Mouse (Mus musculus): ENCODE measurements around the gene Nyx.
A peak's percentile ranks its signal among the peaks of the same experiment; 100 is the strongest.
"Not testable (repeated sequence)": the region's sequence is repeated elsewhere in the genome, so short reads cannot be mapped to it uniquely, and the experiment has no call there.

Gene Nyx

GRCm38 (mm10) chrX:13465810-13466209 is at the start of gene Nyx:
Nyx (plus strand) TSS chrX:13466110.
- no peak for DNase-seq

DNA sequence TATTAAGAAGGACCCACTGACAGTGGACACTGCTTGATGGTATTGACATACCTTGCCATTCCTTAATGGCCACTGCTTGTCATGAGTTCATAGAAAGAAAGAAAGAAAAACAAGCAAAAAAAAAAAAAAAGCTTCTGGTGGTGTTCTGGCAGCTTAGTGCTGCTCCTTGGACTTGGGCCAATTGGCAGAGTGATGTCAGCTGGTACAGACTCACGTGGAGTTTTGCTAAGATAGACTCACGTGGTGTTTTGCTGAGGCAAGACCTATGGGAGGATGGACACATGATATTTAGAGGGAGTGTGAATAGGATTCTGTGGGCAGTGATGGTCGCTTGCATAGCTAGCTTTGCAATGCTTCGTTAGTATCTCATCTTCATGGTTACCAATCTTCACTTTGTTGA is 43.9 kb upstream of the Nyx start:
- no peak for DNase-seq

GRCm38 (mm10) chrX:13431421-13431820 is 34.5 kb upstream of the Nyx start:
- DNase-seq: no peak

DNA sequence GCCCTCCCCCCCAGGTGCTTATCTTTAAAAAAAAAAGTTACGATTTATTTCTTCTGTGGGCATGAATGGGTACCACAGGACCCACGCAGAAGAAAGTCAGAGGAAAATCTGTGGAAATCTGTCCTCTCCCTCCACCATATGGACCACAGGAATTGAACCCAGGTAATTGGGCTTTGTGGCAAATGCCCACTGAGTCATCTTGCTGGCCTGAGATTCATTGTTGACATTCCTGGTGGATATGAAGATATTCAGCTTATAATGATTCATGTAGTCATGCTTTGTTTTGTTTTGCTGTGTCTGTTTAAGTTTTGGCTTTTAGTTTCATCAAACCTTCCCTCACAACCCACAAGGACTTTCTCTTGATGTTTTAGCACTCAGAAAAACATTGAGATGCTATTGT is 29.9 kb upstream of the Nyx start:
- DNase-seq: not testable (repeated sequence)

DNA sequence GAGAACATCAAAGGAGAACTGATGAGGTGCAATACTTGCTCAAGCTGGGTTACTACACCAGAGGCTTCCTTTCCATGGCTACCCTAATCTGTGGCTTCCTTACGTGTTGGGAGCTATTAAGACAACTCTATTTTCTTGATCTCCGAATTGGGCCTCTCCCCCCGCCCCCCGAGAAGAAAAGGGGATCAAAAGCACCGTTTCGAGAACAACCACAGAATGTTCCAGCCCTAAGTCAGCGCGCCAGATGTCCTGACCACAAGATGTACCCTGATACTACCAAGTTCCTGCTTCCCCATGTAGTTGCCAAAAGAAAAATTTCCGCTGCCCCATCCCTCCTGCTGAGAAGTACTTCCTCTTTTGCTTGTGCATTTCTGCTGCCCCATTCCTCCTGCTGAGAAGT is 9.4 kb upstream of the Nyx start:
- not testable (repeated sequence) for DNase-seq

DNA sequence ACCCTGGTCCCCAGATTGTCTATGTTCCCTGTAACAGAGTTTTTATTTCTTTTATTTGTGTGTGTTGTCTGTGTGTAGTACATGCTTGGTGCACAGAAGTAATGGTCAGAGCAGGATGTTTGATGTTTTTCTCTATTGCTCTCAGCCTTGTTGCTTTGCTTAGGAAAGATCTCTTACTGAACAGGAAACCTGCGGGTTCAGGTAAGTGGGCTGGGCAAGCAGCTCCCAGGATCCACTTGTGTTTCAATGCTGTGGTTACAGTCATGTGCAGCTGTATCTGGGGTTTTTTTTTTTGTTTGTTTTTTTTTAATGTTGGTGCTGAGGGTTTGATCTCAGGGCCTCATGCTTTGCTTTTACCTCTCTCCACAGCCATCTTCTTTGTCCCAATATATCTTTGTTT is 7.1 kb upstream of the Nyx start:
- no peak for DNase-seq

DNA sequence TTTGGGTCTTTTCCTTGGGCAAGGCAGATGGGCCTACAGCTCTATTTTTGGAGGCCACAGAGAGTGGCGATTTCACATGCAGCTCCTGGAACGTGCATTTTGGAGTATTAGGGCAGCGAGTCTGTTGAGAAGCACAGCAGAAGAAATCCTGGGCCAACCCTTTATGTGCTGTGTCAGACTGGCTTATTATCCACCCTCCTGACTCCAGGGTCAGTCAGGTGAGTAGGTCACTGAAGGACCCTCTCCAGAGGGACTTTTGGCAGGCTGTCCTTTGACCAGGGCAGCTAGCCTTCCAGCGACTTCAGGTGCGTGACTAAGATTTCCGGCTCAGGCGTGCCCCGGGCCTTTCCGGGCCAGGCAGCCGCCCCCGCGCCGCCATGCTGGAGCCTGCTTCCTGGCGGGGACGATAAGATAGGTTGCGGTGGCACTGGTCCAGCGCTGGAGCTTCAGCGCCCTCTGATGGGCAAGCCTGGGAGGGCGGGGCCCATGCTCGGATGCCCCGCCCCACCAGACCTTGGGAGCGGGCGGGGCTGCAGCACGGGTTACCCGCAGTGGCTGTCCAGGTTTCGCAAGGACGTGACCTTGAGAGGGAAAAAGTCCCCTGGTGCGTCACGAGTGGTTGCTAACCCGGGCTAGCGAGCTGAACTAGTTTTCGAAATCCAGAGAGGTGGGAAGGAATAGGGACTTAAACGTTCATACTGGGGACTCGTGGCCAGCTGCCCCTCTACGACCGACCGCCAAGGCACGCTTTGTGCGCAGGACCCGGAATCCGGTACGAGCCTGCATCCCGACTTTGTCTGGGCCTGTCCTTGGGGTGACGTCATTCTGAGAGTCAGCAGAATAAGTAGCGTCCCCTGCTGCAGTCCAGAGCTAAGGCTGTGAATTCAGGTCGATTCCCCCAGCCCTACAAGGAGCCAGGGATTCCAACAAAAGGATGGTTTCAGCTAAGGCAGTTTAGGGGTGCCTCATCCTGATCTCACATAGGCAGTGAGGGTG is 4.3 kb upstream of the Nyx start:
- peak; percentile 84 for DNase-seq

GRCm38 (mm10) chrX:13462982-13463517 is 2.9 kb upstream of the Nyx start:
- DNase-seq: no peak

GRCm38 (mm10) chrX:13466681-13467080 is 771 bp downstream of the Nyx start:
- DNase-seq: no peak

DNA sequence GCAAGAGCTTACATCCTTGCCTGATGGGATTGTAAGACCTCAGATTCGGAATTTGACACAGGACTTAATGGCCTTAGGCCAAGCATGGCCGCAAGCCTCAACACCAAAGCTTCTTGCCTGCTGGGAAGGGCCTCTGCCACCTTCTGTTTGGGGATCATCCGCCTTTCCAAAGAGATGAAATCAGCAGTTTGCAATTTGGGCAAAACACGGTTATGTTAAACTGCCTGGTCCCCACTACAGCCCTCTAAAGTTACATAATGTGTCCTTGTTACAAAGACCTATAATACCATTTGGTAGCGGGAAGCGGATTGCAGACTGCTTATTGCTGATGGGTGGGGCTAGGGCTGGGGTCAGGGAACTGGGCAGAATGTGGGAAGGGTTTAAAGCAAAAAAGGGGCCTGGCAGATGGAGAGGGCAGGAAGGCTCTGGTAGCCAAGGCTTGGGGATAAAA is 1.2 kb downstream of the Nyx start:
- DNase-seq: no peak

DNA sequence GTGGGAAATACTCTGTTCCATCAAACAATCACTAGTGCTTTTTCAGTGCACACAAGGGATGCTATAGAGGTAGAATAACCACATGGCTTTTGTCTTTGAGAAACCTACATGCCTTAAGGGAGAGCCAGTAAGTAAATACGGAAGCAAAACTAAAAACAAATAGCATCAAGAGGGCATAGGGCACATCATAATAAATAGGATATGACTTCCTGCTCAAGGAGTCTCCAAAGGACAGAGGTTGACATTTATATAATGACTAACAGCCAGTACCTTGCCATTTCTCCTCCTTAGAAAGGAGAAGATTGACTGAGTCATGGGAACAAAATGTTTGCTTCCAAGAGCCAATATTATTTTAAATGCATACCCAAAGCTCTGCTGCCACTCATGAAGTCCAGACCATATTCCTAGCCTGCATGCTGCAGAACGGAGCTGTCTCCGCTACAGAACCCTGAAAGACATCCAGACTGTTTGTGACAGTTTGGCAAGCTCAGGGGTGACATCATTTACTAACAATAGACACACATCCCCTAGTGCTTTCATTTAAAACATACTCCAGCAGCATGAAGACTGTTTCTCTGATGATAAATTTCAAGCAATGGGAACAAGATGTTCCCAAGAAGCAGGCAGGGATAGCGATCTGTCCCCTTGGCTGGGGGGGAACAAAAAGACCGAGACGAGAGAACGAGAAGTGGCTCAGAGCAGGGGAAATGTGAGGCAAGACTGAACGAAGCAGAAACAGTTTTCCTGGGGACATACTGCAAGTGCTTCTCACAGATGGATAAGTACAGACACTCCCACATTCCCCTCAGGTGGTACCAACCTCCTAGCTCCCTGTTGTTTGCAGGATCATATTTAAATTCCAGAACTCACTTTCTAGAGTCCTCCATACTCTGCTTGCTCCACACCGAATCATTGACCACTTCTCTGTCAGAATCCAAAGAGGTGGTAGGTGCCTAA is 3.5 kb downstream of the Nyx start:
- DNase-seq: no peak

GRCm38 (mm10) chrX:13471925-13472324 is 6.0 kb downstream of the Nyx start:
- DNase-seq: no peak

DNA sequence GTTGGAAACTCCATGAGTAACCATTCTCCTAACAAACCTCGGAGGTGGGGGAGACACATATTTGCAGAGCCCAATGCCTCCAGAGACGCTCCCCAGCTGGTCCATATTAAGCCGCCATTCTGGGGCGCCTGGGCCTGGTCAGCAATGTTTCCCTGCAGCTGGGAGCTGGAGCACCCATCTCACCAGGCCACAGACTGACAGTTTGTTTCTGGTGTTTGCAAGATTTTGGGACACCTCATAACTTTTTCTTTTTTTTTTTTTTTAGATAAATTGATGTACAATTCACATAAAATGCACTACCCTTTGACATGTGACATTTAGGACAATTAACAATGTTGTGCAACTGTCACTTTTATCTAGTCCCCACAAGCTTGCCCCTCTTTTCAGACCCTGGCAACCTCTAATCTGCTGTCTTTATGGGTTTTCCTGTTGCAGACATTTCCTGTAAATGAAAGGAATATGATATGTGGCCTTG is 6.9 kb downstream of the Nyx start:
- DNase-seq: no peak

DNA sequence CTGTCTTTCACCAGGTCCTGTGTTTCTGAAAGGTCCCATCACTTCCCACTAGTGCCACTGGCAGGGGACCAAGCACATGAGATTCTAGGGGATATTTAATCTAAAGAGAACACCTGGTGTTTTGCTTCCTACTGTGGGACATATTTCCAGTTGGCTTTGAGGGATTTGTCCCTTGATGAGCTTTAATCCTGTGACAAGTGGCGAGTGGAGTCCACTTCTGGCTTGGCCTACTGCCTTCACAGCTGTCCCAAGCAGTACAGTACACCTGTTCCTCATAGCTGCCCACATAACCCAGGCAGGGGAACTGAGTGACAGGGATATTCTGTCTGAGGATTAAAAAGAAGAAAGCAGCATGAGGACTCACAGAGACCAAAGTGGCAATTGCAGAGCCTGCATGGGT is 9.5 kb downstream of the Nyx start:
- DNase-seq: no peak

DNA sequence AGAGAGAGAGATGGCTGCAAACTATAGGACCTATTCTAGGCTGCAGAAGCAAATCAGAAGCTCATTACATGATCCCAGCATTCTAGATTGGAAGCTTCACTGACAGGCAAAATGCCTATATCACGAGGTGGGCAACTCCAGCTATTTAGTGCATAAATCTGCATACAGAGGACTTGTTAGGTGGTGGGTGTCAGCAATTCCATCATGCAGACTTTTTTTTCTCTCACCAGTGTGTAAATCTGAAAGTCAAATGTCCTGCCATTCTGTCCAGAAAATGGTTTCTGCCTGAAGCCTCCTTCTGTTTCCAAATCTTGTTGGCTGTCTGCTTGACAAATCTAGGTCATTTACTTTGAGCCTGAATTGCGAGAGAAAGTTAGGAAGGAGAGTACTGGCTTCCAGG is 11.7 kb downstream of the Nyx start:
- no peak for DNase-seq

- no peak for DNase-seq
These were observed 12.4 kb downstream of the Nyx start for GRCm38 (mm10) chrX:13478298-13478697.

DNA sequence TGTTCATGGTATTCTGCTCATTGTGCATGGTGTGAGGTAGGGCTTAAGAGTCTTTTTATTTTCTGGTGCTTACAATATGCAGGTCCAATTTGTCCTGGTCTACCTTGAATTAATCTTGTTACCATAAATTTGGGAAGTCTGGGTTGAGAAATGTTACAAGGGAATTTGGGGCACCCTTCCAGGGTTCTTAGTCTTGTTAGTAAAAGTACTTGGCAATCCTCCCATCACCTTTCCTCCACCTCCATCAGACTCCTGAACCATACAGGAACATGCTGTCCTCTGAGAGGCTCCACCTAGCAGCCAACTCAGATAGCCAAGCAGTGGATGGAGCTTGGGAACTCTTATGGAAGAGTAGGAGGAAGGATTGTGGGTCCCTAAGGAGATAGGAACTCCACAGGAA is 13.7 kb downstream of the Nyx start:
- DNase-seq: no peak

DNA sequence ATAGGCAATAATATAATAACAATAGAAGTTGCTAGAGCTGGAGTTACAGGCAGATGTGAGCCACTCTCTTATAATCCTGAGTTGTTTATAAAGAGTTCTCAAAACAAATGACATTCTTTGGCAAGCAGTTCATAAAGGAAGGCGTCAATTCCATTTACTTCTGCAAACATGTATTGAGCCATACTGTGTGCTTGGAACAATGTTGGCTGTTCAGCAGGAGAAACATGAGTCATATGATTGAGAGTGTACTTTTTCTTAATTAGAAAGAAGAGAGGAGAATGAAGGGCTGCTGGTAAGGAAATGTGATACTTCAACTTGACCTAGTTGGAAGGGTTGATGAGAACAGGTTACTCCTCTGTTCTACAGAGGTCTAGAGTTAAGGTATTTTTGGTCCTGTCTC is 16.7 kb downstream of the Nyx start:
- no peak for DNase-seq

GRCm38 (mm10) chrX:13484447-13484846 is 18.5 kb downstream of the Nyx start:
- DNase-seq: no peak

GRCm38 (mm10) chrX:13489001-13489400 is 23.1 kb downstream of the Nyx start:
- DNase-seq: no peak

- no peak for DNase-seq
These were observed 23.9 kb downstream of the Nyx start for GRCm38 (mm10) chrX:13489761-13490160.

DNA sequence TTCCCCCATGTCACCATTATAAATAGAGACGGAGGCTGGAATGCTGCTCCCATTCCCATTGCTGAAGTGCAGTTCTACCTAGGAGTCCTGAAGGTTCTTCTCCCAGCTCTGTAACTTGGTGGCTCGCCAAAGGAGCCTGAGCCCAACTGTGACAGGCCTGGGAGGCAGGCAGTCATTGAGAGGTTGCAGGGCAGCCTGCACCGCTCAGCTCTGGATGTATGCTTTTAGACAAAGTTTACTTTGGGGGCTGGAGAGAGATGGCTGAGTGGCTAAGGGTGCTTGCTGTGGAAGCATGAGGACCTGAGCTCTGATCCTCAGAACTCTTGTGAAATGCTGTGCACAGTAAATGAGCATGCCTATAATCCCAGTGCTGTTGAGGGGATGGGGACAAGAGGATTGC is 25.0 kb downstream of the Nyx start:
- no peak for DNase-seq

DNA sequence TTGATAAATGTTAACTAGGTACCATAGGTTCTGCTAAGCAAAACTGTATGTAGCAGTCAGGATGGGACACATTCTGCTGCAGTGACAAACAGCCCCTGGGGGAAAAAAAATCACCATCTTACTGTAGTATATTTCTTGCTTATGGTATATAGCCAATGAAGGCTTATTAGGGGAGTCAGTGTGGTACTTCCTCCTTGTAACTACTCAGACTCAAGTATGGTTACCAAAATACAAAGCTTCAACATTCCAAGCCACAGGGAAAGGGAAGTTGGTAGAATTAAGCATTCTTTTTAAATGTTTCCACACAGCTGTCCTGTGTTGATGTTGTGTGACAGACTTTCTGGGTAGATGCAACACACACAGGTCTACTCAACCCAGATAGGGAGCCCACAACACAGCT is 27.0 kb downstream of the Nyx start:
- no peak for DNase-seq
